Mouse (Mus musculus) adipocyte (in vitro differentiated cells): ENCODE results near the gene 1110032A03Rik.

ENCODE experiments used
- DNase-seq: peaks from one replicate; pipeline ENCODE4 v3.0.0-alpha.2; 2016; ENCODE audit warnings: low spot score

1110032A03Rik gene

GRCm38 (mm10) chr9:50774026-50774462 is 1.3 kb downstream of the 1110032A03Rik start:
- DNase-seq = no peak

GRCm38 (mm10) chr9:50770011-50770410 is 5.3 kb downstream of the 1110032A03Rik start:
- no peak for DNase-seq

- peak; percentile 98 for DNase-seq
Observed at GRCm38 (mm10) chr9:50768107-50769002, 7.0 kb downstream of the 1110032A03Rik start, which contains the start of gene Fdxacb1. Gene Fdxacb1, plus strand, starts transcription at chr9:50768236.

- DNase-seq = no peak
Observed at GRCm38 (mm10) chr9:50767531-50768106, 7.7 kb downstream of the 1110032A03Rik start.

- peak; percentile 29 for DNase-seq
Observed at GRCm38 (mm10) chr9:50763331-50763730, 12.0 kb downstream of the 1110032A03Rik start.

- no peak for DNase-seq
Observed at GRCm38 (mm10) chr9:50761520-50762243, 13.6 kb downstream of the 1110032A03Rik start.

GRCm38 (mm10) chr9:50756711-50757110 is 18.6 kb downstream of the 1110032A03Rik start:
- no peak for DNase-seq

GRCm38 (mm10) chr9:50753947-50754346 is 21.4 kb downstream of the 1110032A03Rik start:
- no peak for DNase-seq

- DNase-seq = peak; percentile 88
Observed at GRCm38 (mm10) chr9:50752784-50753615, 22.3 kb downstream of the 1110032A03Rik start.

GRCm38 (mm10) chr9:50752054-50752602 is 23.2 kb downstream of the 1110032A03Rik start, which contains the start of gene Hspb2:
Gene Hspb2, minus strand, starts transcription at chr9:50752354.
- no peak for DNase-seq

GRCm38 (mm10) chr9:50751323-50751722 is 24.0 kb downstream of the 1110032A03Rik start, which contains the start of gene Cryab:
Gene Cryab, plus strand, starts transcription at chr9:50751325.
- no peak for DNase-seq

- DNase-seq = no peak
Observed at GRCm38 (mm10) chr9:50750706-50751105, 24.6 kb downstream of the 1110032A03Rik start.

GRCm38 (mm10) chr9:50746214-50746677 is 29.1 kb downstream of the 1110032A03Rik start, which contains the start of gene 2310030G06Rik:
Gene 2310030G06Rik, minus strand, starts transcription at chr9:50746536.
- no peak for DNase-seq

GRCm38 (mm10) chr9:50745806-50746205 is 29.5 kb downstream of the 1110032A03Rik start:
- DNase-seq = no peak

- DNase-seq = no peak
Observed at GRCm38 (mm10) chr9:50742744-50743143, 32.6 kb downstream of the 1110032A03Rik start.

- DNase-seq = no peak
Observed at GRCm38 (mm10) chr9:50742261-50742660, 33.1 kb downstream of the 1110032A03Rik start.

- no peak for DNase-seq
Observed at GRCm38 (mm10) chr9:50740867-50741784, 34.2 kb downstream of the 1110032A03Rik start.

GRCm38 (mm10) chr9:50738914-50739870 is 36.1 kb downstream of the 1110032A03Rik start, which contains the start of gene Dixdc1:
Gene Dixdc1, minus strand, starts transcription at chr9:50739517.
- no peak for DNase-seq
